Mouse (Mus musculus) limb, embryonic 14.5 days (tissue): ENCODE data around the gene Gm16181. TPM values are rescaled to one million over a fixed set of nuclear protein-coding genes. Genes with fewer than 3 reads are reported as not detected.
A peak's percentile ranks its signal among the peaks of the same experiment; 100 is the strongest.

Experiments
- ATAC-seq: fragments of 200-750 bp; cut with Nextera tagmentation; 2 replicates; pipeline ENCODE4 v1.8.0; 2017; ENCODE audit warnings: low read depth, moderate number of reproducible peaks, moderate TSS enrichment; ENCODE audit not compliant: low FRiP score
- DNase-seq: peaks from one replicate; pipeline ENCODE4 v3.0.0-alpha.2; 2015; ENCODE audit warnings: low spot score
- H3K27ac ChIP-seq: fragments of 300-500 bp; sonication (generic); replicated peaks from 2 replicates; pipeline ENCODE4 v1.5.1; 2014; ENCODE audit warnings: low read depth, mild to moderate bottlenecking, low read length, moderate library complexity, mixed read lengths
- H3K27me3 ChIP-seq: fragments of 300-500 bp; sonication (generic); 2 replicates; pipeline ENCODE4 v1.6.1; 2014; ENCODE audit warnings: low read length, mixed read lengths; ENCODE audit not compliant: control insufficient read depth, insufficient read depth
- H3K36me3 ChIP-seq: fragments of 300-500 bp; sonication (generic); 2 replicates; pipeline ENCODE4 v1.6.1; 2014; ENCODE audit warnings: mild to moderate bottlenecking, low read length, moderate library complexity, mixed read lengths; ENCODE audit not compliant: control insufficient read depth, insufficient read depth
- H3K4me1 ChIP-seq: fragments of 300-500 bp; sonication (generic); 2 replicates; pipeline ENCODE4 v1.6.1; 2014; ENCODE audit warnings: antibody characterized with exemption, low read length, mixed read lengths; ENCODE audit not compliant: control insufficient read depth, insufficient read depth
- H3K4me2 ChIP-seq: fragments of 300-500 bp; sonication (generic); replicated peaks from 2 replicates; pipeline ENCODE4 v1.6.1; 2014; ENCODE audit warnings: low read depth, mild to moderate bottlenecking, low read length, moderate library complexity; ENCODE audit not compliant: severe bottlenecking
- H3K4me3 ChIP-seq: fragments of 300-500 bp; sonication (generic); replicated peaks from 2 replicates; pipeline ENCODE4 v1.5.1; 2014; ENCODE audit warnings: low read length
- H3K9ac ChIP-seq: fragments of 300-500 bp; sonication (generic); 2 replicates; pipeline ENCODE4 v1.6.1; 2014; ENCODE audit warnings: mild to moderate bottlenecking, low read depth, low read length, moderate library complexity; ENCODE audit not compliant: severe bottlenecking
- H3K9me3 ChIP-seq: fragments of 300-500 bp; sonication (generic); 2 replicates; pipeline ENCODE4 v1.6.1; 2016; ENCODE audit warnings: low read length; ENCODE audit not compliant: control insufficient read depth
- POLR2A ChIP-seq: fragments of 200-500 bp; IDR thresholded peaks from 2 replicates; pipeline ENCODE4 v1.8.0; 2012; ENCODE audit warnings: inconsistent platforms, mild to moderate bottlenecking, moderate library complexity, borderline replicate concordance; ENCODE audit not compliant: insufficient read depth, insufficient read length; ENCODE audit errors: extremely low read depth
- WGBS: fragments of 180-500 bp; shearing (Covaris S2); extraction: QIAGEN DNeasy Blood & Tissue Kit; methylation state at CpG from one replicate; pipeline ENCODE4 v1.1.7; 2014; 5-methylcytosine and 5-hydroxymethylcytosine counted together
- polyA plus RNA-seq, 2 experiments: library from polyadenylated mRNA; depleted of rRNA in 1 of 2; stranded (reverse) in 1 of 2; unstranded in 1 of 2; fragments of >200 nt; fragmentation: Nextera tagmentation in 1 of 2; extraction: Ambion mirVana in 1 of 2; gene quantifications; 2 replicates each; pipeline versions ENCODE4 v1.2.1 to v1.2.3; 2012 to 2014

Gm16181 gene
- polyA plus RNA-seq, 2 experiments = not detected

DNA sequence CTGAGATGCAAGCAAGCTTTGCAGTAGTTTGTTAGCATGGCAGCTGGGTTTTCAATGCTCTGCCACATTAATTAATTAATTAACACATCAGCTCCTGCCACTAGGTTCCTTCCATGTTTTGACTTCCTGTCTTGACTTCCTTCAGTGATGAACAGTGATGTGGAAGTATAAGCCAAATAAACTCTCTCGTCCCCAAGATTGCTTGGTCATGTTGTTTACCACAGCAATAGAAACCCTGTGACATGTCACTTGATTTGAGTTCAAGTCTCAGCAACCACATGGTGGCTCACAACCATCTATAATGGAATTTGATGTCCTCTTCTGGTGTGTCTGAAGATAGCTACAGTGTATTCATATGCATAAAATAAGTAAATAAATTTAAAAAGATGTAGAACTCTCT is 36.7 kb downstream of the Gm16181 start:
- ATAC-seq (no peak), DNase-seq (no peak)
- Histone ChIP-seq H3K4me2 (no peak overlapping the region), H3K27ac (no peak overlapping the region), H3K9me3 (no peaks in the 10 kb centered on the region), H3K9ac (no peak overlapping the region), H3K4me3 (no peak overlapping the region), H3K4me1 (0 out of 2 replicates have a peak, but pooled peaks cover 2% of the 10 kb centered on the region), H3K27me3 (peaks cover 12% of the 10 kb centered on the region; the same call in 1 of the 2 replicates), H3K36me3 (peaks cover 20% of the 10 kb centered on the region)
- WGBS = 88% methylated on average over 1 of the region's 1 CpGs
- TF ChIP-seq POLR2A = no peak

GRCm38 (mm10) chr17:35257824-35258491 is 37.3 kb downstream of the Gm16181 start:
- DNase-seq (peak; percentile 84), ATAC-seq (no peak)
- 14% methylated on average over 17 of the region's 17 CpGs for WGBS
- Histone ChIP-seq H3K27ac (no peak overlapping the region), H3K36me3 (peaks cover 14% of the 10 kb centered on the region), H3K9ac (no peak overlapping the region), H3K4me1 (0 out of 2 replicates have a peak, but pooled peaks cover 2% of the 10 kb centered on the region), H3K27me3 (peaks cover 16% of the 10 kb centered on the region), H3K4me2 (peak overlapping the region; percentile 19; the same call in 1 of the 2 replicates), H3K4me3 (no peak overlapping the region), H3K9me3 (no peaks in the 10 kb centered on the region)
- TF ChIP-seq POLR2A = no peak

DNA sequence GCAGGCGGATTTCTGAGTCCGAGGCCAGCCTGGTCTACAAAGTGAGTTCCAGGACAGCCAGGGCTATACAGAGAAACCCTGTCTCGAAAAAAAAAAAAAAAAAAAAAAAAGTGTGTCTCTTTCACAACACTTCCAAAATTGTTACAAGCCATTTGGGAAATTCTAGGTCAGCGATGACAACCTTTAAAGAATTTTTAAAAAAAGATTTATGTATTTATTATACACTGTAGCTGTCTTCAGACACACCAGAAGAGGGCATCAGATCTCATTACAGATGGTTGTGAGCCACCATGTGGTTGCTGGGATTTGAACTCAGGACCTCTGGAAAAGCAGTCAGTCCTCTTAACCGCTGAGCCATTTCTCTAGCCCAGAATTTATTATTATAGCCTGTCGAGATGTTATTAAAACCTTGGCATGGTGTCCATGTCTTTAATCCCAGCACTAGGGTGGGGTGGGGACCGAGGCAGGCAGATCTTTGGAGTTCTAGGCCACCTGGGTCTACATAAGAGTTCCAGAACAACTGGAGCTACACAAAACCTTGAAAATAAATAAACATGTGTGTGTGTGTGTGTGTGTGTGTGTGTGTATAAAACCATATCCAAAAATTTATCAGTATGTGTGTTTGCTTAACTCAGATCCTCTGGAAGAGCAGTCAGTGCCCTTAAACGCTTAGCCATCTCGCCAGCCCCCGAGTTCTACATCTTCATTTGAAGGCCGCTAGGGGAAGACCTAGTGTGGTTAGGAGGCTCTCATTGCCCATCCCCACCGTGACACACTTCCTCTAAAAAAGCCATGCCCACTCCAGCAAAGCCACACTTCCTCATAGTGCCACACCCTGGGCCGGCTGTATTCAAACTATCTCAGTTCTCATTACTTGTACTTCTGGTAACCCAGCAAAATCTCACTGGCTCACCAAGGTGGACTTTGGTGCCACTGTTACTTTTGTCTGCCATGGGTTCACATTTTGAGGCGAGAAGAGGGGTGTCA is 38.2 kb downstream of the Gm16181 start:
- TF ChIP-seq POLR2A = no peak
- no peak overlapping the region for H3K9ac ChIP-seq
- H3K27me3 ChIP-seq = peaks cover 24% of the 10 kb centered on the region
- ATAC-seq = no peak
- no peak for DNase-seq
- no peak overlapping the region for H3K4me2 ChIP-seq
- H3K9me3 ChIP-seq = no peaks in the 10 kb centered on the region
- H3K27ac ChIP-seq = no peak overlapping the region
- H3K4me3 ChIP-seq = no peak overlapping the region
- 0 out of 2 replicates have a peak, but pooled peaks cover 2% of the 10 kb centered on the region for H3K4me1 ChIP-seq
- 56% methylated on average over 12 of the region's 14 CpGs for WGBS
- peaks cover 6% of the 10 kb centered on the region for H3K36me3 ChIP-seq

DNA sequence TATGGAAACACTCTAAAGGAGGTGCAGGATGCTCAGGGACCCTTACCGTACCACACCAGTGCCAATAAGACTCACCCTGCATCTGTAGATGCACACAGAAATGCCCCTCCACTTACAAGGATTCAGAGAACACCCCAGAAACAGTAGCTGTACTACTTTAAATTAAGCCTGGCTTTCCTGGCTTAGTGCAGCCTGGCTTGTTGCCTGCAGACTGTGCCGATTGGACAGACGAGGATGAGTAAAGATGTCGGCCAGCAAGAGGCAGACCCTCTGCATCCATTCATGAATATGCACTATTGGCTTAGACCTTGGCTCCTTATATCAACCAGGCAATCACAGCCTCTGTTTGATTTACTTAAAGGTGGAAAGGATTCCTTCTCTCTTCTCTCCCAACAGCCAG is 39.0 kb downstream of the Gm16181 start:
- peaks cover 26% of the 10 kb centered on the region for H3K27me3 ChIP-seq
- WGBS = 79% methylated on average over 4 of the region's 4 CpGs

DNA sequence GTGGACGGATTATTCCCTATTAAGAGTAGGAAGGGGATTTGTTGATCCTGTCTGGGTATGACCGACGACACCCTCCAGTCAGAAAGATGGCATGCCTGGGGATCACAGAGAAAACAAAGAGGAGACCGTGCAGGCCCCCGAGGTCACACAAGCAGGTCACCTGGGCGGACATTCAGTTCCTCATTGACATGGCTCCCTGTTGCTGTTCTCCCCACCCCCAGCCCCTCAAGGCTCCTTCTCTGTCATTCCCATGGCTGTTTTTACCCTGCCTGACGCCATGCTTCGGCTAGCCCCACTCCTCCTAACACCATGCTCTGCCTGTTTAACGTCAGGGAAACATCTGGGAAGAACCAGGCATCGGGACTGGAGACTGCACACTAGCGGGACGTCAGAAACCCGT is 41.0 kb downstream of the Gm16181 start:
- Histone ChIP-seq H3K27me3 (peaks cover 26% of the 10 kb centered on the region), H3K4me2 (no peak overlapping the region), H3K4me1 (0 out of 2 replicates have a peak, but pooled peaks cover 2% of the 10 kb centered on the region), H3K9ac (no peak overlapping the region), H3K27ac (no peak overlapping the region), H3K36me3 (no peaks in the 10 kb centered on the region), H3K4me3 (no peak overlapping the region), H3K9me3 (no peaks in the 10 kb centered on the region)
- WGBS = 65% methylated on average over 13 of the region's 13 CpGs
- TF ChIP-seq POLR2A = no peak
- DNase-seq (no peak), ATAC-seq (no peak)

More for the DNA sequence above, 39.0 kb downstream of the Gm16181 start:
- DNase-seq (no peak), ATAC-seq (no peak)
- no peak overlapping the region for H3K4me2 ChIP-seq
- TF ChIP-seq POLR2A = no peak
- no peaks in the 10 kb centered on the region for H3K36me3 ChIP-seq
- no peak overlapping the region for H3K4me3 ChIP-seq
- no peaks in the 10 kb centered on the region for H3K9me3 ChIP-seq
- H3K9ac ChIP-seq = no peak overlapping the region
- H3K4me1 ChIP-seq = 0 out of 2 replicates have a peak, but pooled peaks cover 2% of the 10 kb centered on the region
- no peak overlapping the region for H3K27ac ChIP-seq
